Mouse (Mus musculus) olfactory bulb, adult 2 months (tissue): ENCODE measurements around the gene Otp.

Source experiments
- CTCF ChIP-seq: fragments of 200-500 bp; IDR thresholded peaks from 2 replicates; pipeline ENCODE4 v1.5.1; 2012; ENCODE audit warnings: low read depth, mild to moderate bottlenecking, low read length, moderate library complexity; ENCODE audit not compliant: insufficient read depth
- POLR2A ChIP-seq: fragments of 200-500 bp; IDR thresholded peaks from 2 replicates; pipeline ENCODE4 v1.6.1; 2012; ENCODE audit warnings: mild to moderate bottlenecking, low read depth, low read length, moderate library complexity; ENCODE audit not compliant: insufficient read depth

DNA sequence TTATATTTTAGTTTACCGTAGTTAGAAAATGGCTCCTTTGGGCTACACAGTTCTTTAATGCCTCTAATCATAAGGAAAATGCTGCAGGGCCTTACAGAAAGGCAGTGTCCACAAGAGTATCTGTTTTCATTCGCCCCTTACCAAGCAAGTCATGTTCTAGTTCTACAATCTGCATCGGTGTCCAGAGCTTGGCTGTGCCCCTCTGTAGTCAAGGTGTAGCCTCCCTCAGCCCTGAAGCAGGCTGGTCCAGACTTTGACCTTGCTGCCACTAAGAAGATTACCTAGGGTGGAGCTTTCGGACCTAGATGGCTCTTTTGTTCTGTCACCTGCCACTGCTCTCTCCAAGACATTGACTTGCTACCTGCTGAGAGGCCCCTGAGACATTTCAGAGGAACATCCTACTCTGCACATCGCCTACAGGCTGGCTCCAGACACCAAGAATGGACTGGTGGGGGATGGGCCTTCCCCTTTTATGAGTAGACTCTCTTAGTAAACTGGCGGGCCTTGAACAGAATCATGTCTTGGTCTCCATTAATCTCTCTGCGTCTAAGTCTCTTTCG is 17.3 kb upstream of the Otp start:
- TF ChIP-seq CTCF (no peak), POLR2A (no peak)
